Mouse (Mus musculus): ENCODE data around the gene Olfr692. TPM values are rescaled to one million over a fixed set of nuclear protein-coding genes. Genes with fewer than 3 reads are reported as not detected.
"Not testable (repeated sequence)": the region's sequence is repeated elsewhere in the genome, so short reads cannot be mapped to it uniquely, and the experiment has no call there.

The Olfr692 gene
- polyA plus RNA-seq, 1 experiment from 2014 or later, result not detected

DNA sequence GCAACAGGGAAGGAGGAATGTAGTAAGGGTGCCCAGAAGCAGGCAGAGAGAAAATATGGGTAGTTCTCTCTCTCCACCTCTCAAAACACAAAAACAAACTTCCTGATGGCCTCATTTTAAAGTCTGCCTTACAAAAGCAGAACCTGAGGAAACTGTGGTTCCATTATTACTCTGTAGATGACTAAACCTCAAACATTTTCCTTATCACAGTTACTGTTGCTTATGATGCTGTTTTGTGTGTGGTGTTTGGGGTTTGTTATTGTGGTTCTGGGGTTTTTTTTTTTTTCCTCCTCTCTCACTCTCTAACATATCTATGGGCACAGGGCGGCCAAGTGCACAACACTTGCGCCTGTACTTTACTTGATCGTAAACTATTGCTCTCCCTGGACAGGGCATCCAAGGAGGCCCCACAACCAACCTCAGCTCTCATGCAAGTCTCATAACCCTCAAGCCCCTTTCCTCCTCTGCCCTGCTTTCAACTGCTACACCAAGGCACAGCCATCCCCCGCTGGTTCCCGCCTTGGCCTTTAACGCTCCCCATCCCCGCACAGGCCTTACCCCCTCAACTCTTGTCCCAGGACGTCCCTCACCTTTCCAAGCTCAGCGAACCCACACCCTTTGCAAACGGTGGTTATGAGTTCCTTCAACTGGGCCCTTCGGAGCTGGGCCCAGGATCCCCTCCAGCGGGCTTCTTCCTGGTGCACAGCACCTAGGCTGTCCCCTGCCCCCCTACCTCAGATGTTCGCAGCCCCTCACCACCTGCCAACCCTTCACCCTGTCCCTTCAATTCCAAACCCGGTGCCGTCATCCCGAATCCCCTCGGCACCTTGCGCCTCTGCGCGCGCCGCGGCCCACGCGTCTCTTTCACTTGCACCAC is 31.3 kb downstream of the Olfr692 start:
- no peak for ATAC-seq
- TF ChIP-seq CTCF (IDR thresholded peaks at IDR 0.05; ENCODE audit: low read depth), result no peak

DNA sequence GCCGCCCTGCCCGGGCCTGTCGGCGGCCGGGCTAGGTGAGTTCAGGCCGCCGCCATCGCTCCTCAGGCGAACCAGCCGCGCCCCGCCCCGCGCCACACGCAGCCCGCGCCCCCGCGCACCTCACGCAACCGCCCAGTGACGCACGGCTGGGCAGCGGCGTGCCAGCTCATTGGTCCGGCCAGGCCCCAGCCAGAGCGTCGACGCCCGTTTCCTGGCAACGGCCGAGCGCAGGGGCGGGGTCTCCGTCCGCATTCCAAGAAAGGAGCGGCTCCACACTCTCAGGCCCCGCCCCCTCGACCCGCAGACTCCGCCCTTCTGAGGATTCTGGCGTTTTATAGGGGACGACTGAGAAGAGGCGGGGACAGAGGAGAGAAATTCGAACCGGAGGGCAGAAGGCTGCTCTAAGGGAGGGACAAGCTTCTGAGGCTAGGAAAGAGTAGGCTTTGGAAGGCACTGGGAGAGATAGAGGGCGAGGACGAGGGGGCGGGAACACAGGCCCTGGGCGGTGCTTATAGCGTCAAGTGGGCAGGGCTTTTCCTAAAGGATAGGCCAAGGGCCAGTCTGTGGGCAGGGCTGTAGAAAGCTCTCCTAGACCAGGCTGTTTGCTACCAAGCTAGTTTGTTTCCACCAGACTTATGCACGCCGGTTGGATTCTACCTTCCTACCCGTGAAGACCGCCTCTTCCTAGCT is 32.0 kb downstream of the Olfr692 start, which contains the start of gene Fam160a2:
TSS of gene Fam160a2 (minus strand) at position 120 of the 690 bp plus-strand sequence.
- under 1% methylated on average over 55 of the region's 55 CpGs for WGBS
- H3K4me2 ChIP-seq (replicated peaks; ENCODE audit: low read depth), result peak within 1 kb of the TSS; percentile 82

More for the DNA sequence above, 31.3 kb downstream of the Olfr692 start:
- Histone ChIP-seq H3K36me3 (ENCODE audit: control insufficient read depth, insufficient read depth) (no peaks in the 10 kb centered on the region), H3K4me2 (replicated peaks; ENCODE audit: low read depth) (peak overlapping the region; percentile 82), H3K4me3 (ENCODE audit: low read depth, low read length) (peak overlapping the region; percentile 91), H3K27ac (ENCODE audit: low read depth, low read length) (peak overlapping the region; percentile 84), H3K27me3 (replicated peaks; ENCODE audit: control insufficient read depth, insufficient read depth, low read length) (no peaks in the 10 kb centered on the region), H3K9me3 (ENCODE audit: control insufficient read depth) (no peaks in the 10 kb centered on the region), H3K4me1 (replicated peaks; ENCODE audit: control insufficient read depth, insufficient read depth, low read length) (no peaks in the 10 kb centered on the region; the same call in 1 of the 2 replicates), H3K9ac (ENCODE audit: low read depth, low read length) (peak overlapping the region; percentile 82)
- whole genome bisulfite sequencing, result under 1% methylated on average over 25 of the region's 25 CpGs

DNA sequence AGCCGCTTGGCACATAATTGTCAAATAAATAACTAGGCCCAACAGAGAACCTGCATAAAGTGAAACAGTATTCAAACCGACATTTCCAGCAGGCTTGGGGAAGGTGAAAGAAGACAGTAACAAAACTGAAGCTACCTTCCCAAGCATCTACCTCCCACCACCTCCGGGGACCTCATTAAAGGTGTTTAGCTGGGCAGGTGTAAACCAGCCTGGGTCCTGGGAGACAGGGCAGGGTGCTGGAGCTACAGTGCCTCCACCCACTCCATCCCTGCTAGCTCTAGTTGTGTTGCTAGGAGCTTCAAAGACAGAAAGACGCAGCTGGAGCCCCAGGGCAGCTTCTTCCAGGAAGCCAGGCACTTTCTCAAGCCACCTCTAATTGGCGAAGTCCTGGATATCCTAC is 36.2 kb downstream of the Olfr692 start, which contains the start of gene Cnga4:
TSS of gene Cnga4 (plus strand) at position 301 of the 400 bp plus-strand sequence.
- no peak for ATAC-seq
- Histone ChIP-seq H3K27me3 (replicated peaks; ENCODE audit: control insufficient read depth, insufficient read depth, low read length) (no peaks in the 10 kb centered on the region), H3K4me3 (ENCODE audit: low read depth, low read length) (no peak within 1 kb of the TSS), H3K9me3 (ENCODE audit: control insufficient read depth) (no peaks in the 10 kb centered on the region), H3K9ac (ENCODE audit: low read depth, low read length) (no peak within 1 kb of the TSS), H3K27ac (ENCODE audit: low read depth, low read length) (no peak within 1 kb of the TSS), H3K4me2 (replicated peaks; ENCODE audit: low read depth) (no peak within 1 kb of the TSS), H3K36me3 (ENCODE audit: control insufficient read depth, insufficient read depth) (no peaks in the 10 kb centered on the region), H3K4me1 (replicated peaks; ENCODE audit: control insufficient read depth, insufficient read depth, low read length) (no peaks in the 10 kb centered on the region)
- no peak for TF ChIP-seq CTCF (IDR thresholded peaks at IDR 0.05; ENCODE audit: low read depth)
- 68% methylated on average over 5 of the region's 5 CpGs for WGBS

More for the DNA sequence above, 32.0 kb downstream of the Olfr692 start, which contains the start of gene Fam160a2:
- Histone ChIP-seq H3K4me1 (replicated peaks; ENCODE audit: control insufficient read depth, insufficient read depth, low read length) (no peaks in the 10 kb centered on the region; the same call in 1 of the 2 replicates), H3K27me3 (replicated peaks; ENCODE audit: control insufficient read depth, insufficient read depth, low read length) (no peaks in the 10 kb centered on the region), H3K27ac (ENCODE audit: low read depth, low read length) (peak within 1 kb of the TSS; percentile 84), H3K36me3 (ENCODE audit: control insufficient read depth, insufficient read depth) (no peaks in the 10 kb centered on the region), H3K9ac (ENCODE audit: low read depth, low read length) (peak within 1 kb of the TSS; percentile 82), H3K4me3 (ENCODE audit: low read depth, low read length) (peak within 1 kb of the TSS; percentile 91), H3K9me3 (ENCODE audit: control insufficient read depth) (no peaks in the 10 kb centered on the region)
- peak; percentile 97 for ATAC-seq
- no peak for TF ChIP-seq CTCF (IDR thresholded peaks at IDR 0.05; ENCODE audit: low read depth)

DNA sequence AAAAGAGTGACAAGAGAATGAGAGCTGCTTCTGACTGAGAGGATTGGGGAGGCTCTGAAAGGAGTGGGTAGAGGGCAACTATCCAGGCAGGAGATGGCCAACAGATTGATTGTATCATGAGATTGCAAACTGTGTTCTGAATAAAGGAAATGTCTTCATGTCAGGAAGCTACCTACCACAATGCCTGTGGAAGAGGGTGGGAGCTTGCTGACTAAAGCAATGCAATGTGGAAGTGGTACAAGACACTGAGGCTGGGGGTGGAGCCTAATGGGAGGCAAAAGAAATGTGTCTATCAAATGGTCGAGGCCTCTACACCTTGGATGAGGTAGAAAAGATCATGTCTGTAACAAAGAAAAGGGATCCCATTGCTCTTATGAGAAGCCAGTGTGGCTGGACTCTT is 38.3 kb downstream of the Olfr692 start:
- no peaks in the 10 kb centered on the region for H3K9me3 ChIP-seq (ENCODE audit: control insufficient read depth)
- H3K4me1 ChIP-seq (replicated peaks; ENCODE audit: control insufficient read depth, insufficient read depth, low read length), result no peaks in the 10 kb centered on the region
- no peak for ATAC-seq
- TF ChIP-seq CTCF (IDR thresholded peaks at IDR 0.05; ENCODE audit: low read depth), result no peak
- no peak overlapping the region for H3K27ac ChIP-seq (ENCODE audit: low read depth, low read length)
- H3K27me3 ChIP-seq (replicated peaks; ENCODE audit: control insufficient read depth, insufficient read depth, low read length), result no peaks in the 10 kb centered on the region
- no peak overlapping the region for H3K9ac ChIP-seq (ENCODE audit: low read depth, low read length)
- no peaks in the 10 kb centered on the region for H3K36me3 ChIP-seq (ENCODE audit: control insufficient read depth, insufficient read depth)
- no peak overlapping the region for H3K4me3 ChIP-seq (ENCODE audit: low read depth, low read length)
- H3K4me2 ChIP-seq (replicated peaks; ENCODE audit: low read depth), result no peak overlapping the region
- 68% methylated on average over 1 of the region's 1 CpGs for WGBS

DNA sequence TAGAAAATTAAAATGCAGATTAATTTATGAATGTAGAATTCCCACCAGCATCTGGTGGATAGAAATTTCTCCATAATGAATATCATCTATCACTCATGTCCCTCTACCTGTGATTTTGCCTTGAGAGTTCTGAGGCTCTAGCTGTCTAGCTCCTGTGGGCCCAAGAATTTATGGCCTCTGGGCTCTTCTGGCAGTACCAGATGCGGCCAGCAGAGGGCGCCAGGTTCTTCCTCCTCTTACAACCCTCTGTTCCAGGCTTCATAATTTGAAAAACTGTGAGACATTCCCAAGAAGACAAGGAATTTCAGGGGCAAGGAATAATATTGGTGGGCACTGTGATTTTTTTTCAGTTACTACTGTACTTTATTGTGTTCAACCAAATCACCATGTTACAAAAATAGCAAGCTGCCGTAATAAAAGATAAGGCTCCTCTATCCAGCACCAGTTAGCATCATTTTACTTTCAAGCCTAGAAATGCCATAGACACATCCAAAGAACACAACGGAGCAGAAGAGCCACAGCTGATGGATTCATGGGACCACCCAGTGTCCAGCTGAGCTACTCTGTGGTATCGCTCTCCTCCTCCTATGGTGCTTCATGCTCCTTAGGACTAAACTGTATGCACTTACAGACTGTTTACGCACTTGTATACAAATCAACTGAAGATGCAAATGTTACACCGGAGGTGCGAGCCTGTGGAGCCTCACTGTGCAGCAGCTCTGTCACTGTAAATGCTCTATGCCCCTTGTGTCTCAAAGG is 44.0 kb downstream of the Olfr692 start:
- peak; percentile 88 for TF ChIP-seq CTCF (IDR thresholded peaks at IDR 0.05; ENCODE audit: low read depth)
- H3K27ac ChIP-seq (ENCODE audit: low read depth, low read length); H3K9ac ChIP-seq (ENCODE audit: low read depth, low read length); ATAC-seq; H3K4me3 ChIP-seq (ENCODE audit: low read depth, low read length); H3K4me1 ChIP-seq (replicated peaks; ENCODE audit: control insufficient read depth, insufficient read depth, low read length); H3K36me3 ChIP-seq (ENCODE audit: control insufficient read depth, insufficient read depth); H3K4me2 ChIP-seq (replicated peaks; ENCODE audit: low read depth); H3K27me3 ChIP-seq (replicated peaks; ENCODE audit: control insufficient read depth, insufficient read depth, low read length); H3K9me3 ChIP-seq (ENCODE audit: control insufficient read depth): not testable (repeated sequence)
- 45% methylated on average over 8 of the region's 8 CpGs for WGBS
